Mouse (Mus musculus) CH12.LX (cell line): ENCODE measurements at regions not wholly inside any gene's neighbourhood (a gene's known extent, or its start where the extent isn't known, plus 50 kb on each side); places are given as distances from the start of the nearest gene placed in this dataset.

Source experiments
- DNase-seq: peaks from one replicate; pipeline ENCODE4 v3.0.0-alpha.2; 2013; ENCODE audit errors: extremely low read depth
- H3K27ac ChIP-seq: 2 replicates; pipeline ENCODE4 v1.5.1; 2012; ENCODE audit warnings: low read depth, mild to moderate bottlenecking, control low read depth, moderate library complexity; ENCODE audit not compliant: insufficient read depth
- H3K27me3 ChIP-seq: replicated peaks from 2 replicates; pipeline ENCODE3; 2012; ENCODE audit warnings: inconsistent platforms
- H3K36me3 ChIP-seq, 2 experiments: replicated peaks in 1 of 2; 2 replicates each; pipeline versions ENCODE3 to v1.6.1; 2012; ENCODE audit warnings: inconsistent platforms in 1 of 2, low read length in 1 of 2, mild to moderate bottlenecking in 1 of 2, mixed read lengths in 1 of 2, moderate library complexity in 1 of 2; ENCODE audit not compliant: control insufficient read depth in 1 of 2, insufficient read depth in 1 of 2
- H3K4me1 ChIP-seq, 2 experiments: 2 replicates each; pipeline ENCODE4 v1.6.1; 2012; ENCODE audit warnings: inconsistent platforms in 1 of 2, moderate library complexity in 1 of 2; ENCODE audit not compliant: insufficient read depth in 2 of 2, control insufficient read depth in 1 of 2
- H3K4me2 ChIP-seq: 2 replicates; pipeline ENCODE4 v1.6.1; 2012; ENCODE audit warnings: low read depth, mild to moderate bottlenecking, control low read depth; ENCODE audit not compliant: poor library complexity, insufficient read depth, severe bottlenecking
- H3K4me3 ChIP-seq, 3 experiments: fragments of 150-350 bp in 1 of 3; sonication (generic) in 1 of 3; replicated peaks in 1 of 3; 2 replicates each; pipeline versions ENCODE3 to v1.5.1; 2011 to 2012; ENCODE audit warnings: low read depth in 2 of 3, low read length in 2 of 3, mild to moderate bottlenecking in 2 of 3, moderate library complexity in 2 of 3, control low read depth in 1 of 3, improper control_type of control experiment in 1 of 3, inconsistent platforms in 1 of 3, mixed read lengths in 1 of 3; ENCODE audit not compliant: poor library complexity in 1 of 3
- H3K79me2 ChIP-seq: replicated peaks from 2 replicates; pipeline ENCODE4 v1.6.1; 2012; ENCODE audit warnings: mild to moderate bottlenecking, moderate library complexity; ENCODE audit not compliant: control insufficient read depth, poor library complexity, insufficient read depth, severe bottlenecking; ENCODE audit errors: extremely low read depth
- H3K9ac ChIP-seq: 2 replicates; pipeline ENCODE4 v1.6.1; 2012; ENCODE audit warnings: low read depth, mild to moderate bottlenecking, control low read depth, moderate library complexity; ENCODE audit not compliant: insufficient read depth
- H3K9me3 ChIP-seq: replicated peaks from 2 replicates; pipeline ENCODE3; 2012; ENCODE audit warnings: low read length, inconsistent platforms, mixed read lengths
- CHD1 ChIP-seq: IDR thresholded peaks from 2 replicates; pipeline ENCODE4 v1.6.1; 2012; ENCODE audit warnings: low read depth, low read length, improper control_type of control experiment, inconsistent platforms
- CTCF ChIP-seq, 2 experiments: IDR thresholded peaks in 1 of 2; conservative IDR thresholded peaks in 1 of 2; 2 replicates each; pipeline ENCODE4 v1.5.1; 2011 to 2012; ENCODE audit warnings: low read depth in 2 of 2, low read length in 2 of 2, improper control_type of control experiment in 1 of 2, inconsistent platforms in 1 of 2, mild to moderate bottlenecking in 1 of 2, moderate library complexity in 1 of 2
- E2F4 ChIP-seq: IDR thresholded peaks from 2 replicates; pipeline ENCODE4 v1.6.1; 2011; ENCODE audit warnings: low read depth, low read length, improper control_type of control experiment; ENCODE audit not compliant: insufficient replicate concordance
- ELF1 ChIP-seq: IDR thresholded peaks from 2 replicates; pipeline ENCODE4 v1.6.1; 2014; ENCODE audit warnings: low read depth, mild to moderate bottlenecking, inconsistent platforms, low read length, improper control_type of control experiment
- EP300 ChIP-seq: IDR thresholded peaks from 2 replicates; pipeline ENCODE4 v1.6.1; 2011; ENCODE audit warnings: low read length, improper control_type of control experiment
- ETS1 ChIP-seq: conservative IDR thresholded peaks from 2 replicates; pipeline ENCODE4 v1.6.1; 2012; ENCODE audit warnings: low read depth, mild to moderate bottlenecking, inconsistent platforms, low read length, improper control_type of control experiment, moderate library complexity
- GABPA ChIP-seq: IDR thresholded peaks from 2 replicates; pipeline ENCODE4 v1.6.1; 2012; ENCODE audit warnings: low read depth, low read length, improper control_type of control experiment, inconsistent platforms; ENCODE audit not compliant: insufficient replicate concordance
- HCFC1 ChIP-seq: IDR thresholded peaks from 2 replicates; pipeline ENCODE4 v1.6.1; 2012; ENCODE audit warnings: low read depth, mild to moderate bottlenecking, inconsistent platforms, low read length, improper control_type of control experiment
- IRF4 ChIP-seq: IDR thresholded peaks from 2 replicates; pipeline ENCODE4 v1.6.1; 2014; ENCODE audit warnings: low read depth, mild to moderate bottlenecking, inconsistent platforms, low read length, improper control_type of control experiment
- JUN ChIP-seq: IDR thresholded peaks from 2 replicates; pipeline ENCODE4 v1.6.1; 2011; ENCODE audit warnings: low read depth, mild to moderate bottlenecking, low read length, improper control_type of control experiment, moderate library complexity; ENCODE audit not compliant: insufficient read depth
- JUND ChIP-seq: conservative IDR thresholded peaks from 2 replicates; pipeline ENCODE4 v1.6.1; 2011; ENCODE audit warnings: low read depth, low read length, improper control_type of control experiment
- KAT2A ChIP-seq: IDR thresholded peaks from 2 replicates; pipeline ENCODE4 v1.6.1; 2012; ENCODE audit warnings: low read length, improper control_type of control experiment, inconsistent platforms; ENCODE audit not compliant: insufficient replicate concordance
- MAX ChIP-seq: IDR thresholded peaks from 2 replicates; pipeline ENCODE4 v1.6.1; 2011; ENCODE audit warnings: low read length, improper control_type of control experiment
- MXI1 ChIP-seq: IDR thresholded peaks from 2 replicates; pipeline ENCODE4 v1.6.1; 2011; ENCODE audit warnings: mild to moderate bottlenecking, low read depth, low read length, improper control_type of control experiment
- NRF1 ChIP-seq: IDR thresholded peaks from 2 replicates; pipeline ENCODE4 v1.6.1; 2014; ENCODE audit warnings: low read depth, mild to moderate bottlenecking, inconsistent platforms, low read length, improper control_type of control experiment, moderate library complexity
- PAX5 ChIP-seq: IDR thresholded peaks from 2 replicates; pipeline ENCODE4 v1.6.1; 2012; ENCODE audit warnings: low read length, inconsistent platforms, mixed read lengths
- POLR2A ChIP-seq: IDR thresholded peaks from 2 replicates; pipeline ENCODE4 v1.6.1; 2011; ENCODE audit warnings: low read depth, mild to moderate bottlenecking, improper control_type of control experiment, low read length
- POLR2AphosphoS2 ChIP-seq: IDR thresholded peaks from 2 replicates; pipeline ENCODE4 v1.6.1; 2011; ENCODE audit warnings: low read depth, low read length, improper control_type of control experiment
- RAD21 ChIP-seq: IDR thresholded peaks from 2 replicates; pipeline ENCODE4 v1.6.1; 2011; ENCODE audit warnings: low read depth, mild to moderate bottlenecking, low read length, improper control_type of control experiment, moderate library complexity
- RCOR1 ChIP-seq: conservative IDR thresholded peaks from 2 replicates; pipeline ENCODE4 v1.6.1; 2012; ENCODE audit warnings: low read depth, mild to moderate bottlenecking, inconsistent platforms, low read length, improper control_type of control experiment
- TBP ChIP-seq: conservative IDR thresholded peaks from 2 replicates; pipeline ENCODE4 v1.6.1; 2011; ENCODE audit warnings: low read depth, low read length, improper control_type of control experiment
- TCF12 ChIP-seq: IDR thresholded peaks from 2 replicates; pipeline ENCODE4 v1.6.1; 2014; ENCODE audit warnings: low read depth, mild to moderate bottlenecking, inconsistent platforms, low read length, improper control_type of control experiment
- dilution Hi-C: fragments of 300-500 bp; cut with MboI; formaldehyde crosslinking; loops from 2 replicates; pipeline ENCODE4 v1.14.3; 2020; ENCODE audit warnings: low sequenced_read_pairs; ENCODE audit not compliant: extremely low pct_unique_long_range_greater_than_20kb, extremely low pct_ligation_motif_present
- in situ Hi-C: fragments of 300-500 bp; cut with MboI; formaldehyde crosslinking; loops from 3 replicates; pipeline ENCODE4 v1.14.3; 2019; ENCODE audit warnings: low sequenced_read_pairs, low pct_ligation_motif_present, low pct_unique_long_range_greater_than_20kb, mixed read lengths

DNA sequence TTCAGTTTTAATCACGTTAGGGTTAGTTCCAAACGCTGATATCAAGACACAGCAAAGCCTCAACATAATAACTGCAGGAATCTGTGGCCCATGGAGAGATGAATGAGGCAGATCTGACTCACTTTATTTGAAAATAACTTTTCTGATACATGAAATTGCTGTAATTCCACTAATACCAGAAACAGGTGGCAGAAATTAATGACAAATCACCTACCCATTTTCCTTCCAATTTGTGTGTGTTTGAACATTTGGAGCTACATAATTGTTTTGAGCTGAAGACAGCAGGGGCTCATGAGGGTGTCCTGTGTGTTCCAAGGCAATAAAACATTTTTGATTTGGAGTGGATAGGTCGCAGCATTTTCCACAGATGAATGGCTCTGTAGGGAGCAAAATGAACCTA, 254.2 kb upstream of the Zc3h12c start:
- Histone ChIP-seq H3K27me3 (no peaks in the 10 kb centered on the region), H3K36me3 (no peaks in the 10 kb centered on the region), H3K27ac (no peak overlapping the region), H3K4me2 (no peak overlapping the region), H3K79me2 (no peaks in the 10 kb centered on the region), H3K9ac (no peak overlapping the region), H3K4me3 (no peak overlapping the region), H3K4me1 (no peaks in the 10 kb centered on the region), H3K9me3 (no peaks in the 10 kb centered on the region)
- TF ChIP-seq POLR2A: no peak
- TF ChIP-seq IRF4: no peak
- TF ChIP-seq E2F4: no peak
- no peak for TF ChIP-seq RCOR1
- TF ChIP-seq MXI1: no peak
- dilution Hi-C loops: no loop called here
- in situ Hi-C loops: no loop called here
- no peak for DNase-seq

- dilution Hi-C loops: no loop called here
- H3K9ac ChIP-seq: no peak overlapping the region
- no peak overlapping the region for H3K27ac ChIP-seq
- in situ Hi-C loops: no loop called here
- no peaks in the 10 kb centered on the region for H3K27me3 ChIP-seq
- no peak overlapping the region for H3K4me2 ChIP-seq
- no peak for DNase-seq
- TF ChIP-seq POLR2AphosphoS2 (no peak), NRF1 (no peak), CHD1 (no peak), MAX (no peak), TCF12 (no peak), MXI1 (no peak), ELF1 (no peak), POLR2A (no peak), PAX5 (no peak), ETS1 (no peak), KAT2A (no peak), CTCF (conservative IDR thresholded peaks at IDR 0.05 in 1 of 2, IDR thresholded peaks at IDR 0.05 in 1 of 2; ENCODE audit: low read depth in 2 of 2, low read length in 2 of 2) (no peak), HCFC1 (no peak), JUND (no peak), TBP (no peak), E2F4 (no peak), RAD21 (no peak), EP300 (no peak), GABPA (no peak), JUN (no peak)
- H3K36me3 ChIP-seq: no peaks in the 10 kb centered on the region
- no peaks in the 10 kb centered on the region for H3K9me3 ChIP-seq
- no peak overlapping the region for H3K4me3 ChIP-seq
- no peaks in the 10 kb centered on the region for H3K79me2 ChIP-seq
- 0 out of 4 replicates have a peak, but pooled peaks cover 0 to 2% of the 10 kb centered on the region in 2 experiments for H3K4me1 ChIP-seq
Measured at GRCm38 (mm10) chr9:52415706-52416105, 247.3 kb upstream of the Zc3h12c start.
